Mouse (Mus musculus): ENCODE data around the gene Acad11.

Gene Acad11

GRCm38 (mm10) chr9:104063244-104063961, at the start of gene Acad11:
Gene Acad11 (plus strand): TSS chr9:104063377.
- peak; percentile 89 to 93 for DNase-seq

- DNase-seq: no peak
These were observed 48.7 kb upstream of the Acad11 start for GRCm38 (mm10) chr9:104014526-104014925.

GRCm38 (mm10) chr9:104021026-104021425, 42.2 kb upstream of the Acad11 start:
- no peak for DNase-seq

- DNase-seq: no peak
These were observed 36.0 kb upstream of the Acad11 start for GRCm38 (mm10) chr9:104027186-104027585.

GRCm38 (mm10) chr9:104029861-104030260, 33.3 kb upstream of the Acad11 start:
- DNase-seq: no peak

- DNase-seq: no peak
These were observed 28.9 kb upstream of the Acad11 start for GRCm38 (mm10) chr9:104034231-104034630.

GRCm38 (mm10) chr9:104034718-104035117, 28.5 kb upstream of the Acad11 start:
- DNase-seq: no peak

- peak; percentile 73 to 86 for DNase-seq
These were observed 27.7 kb upstream of the Acad11 start for GRCm38 (mm10) chr9:104035261-104036015.

GRCm38 (mm10) chr9:104038266-104038665, 24.9 kb upstream of the Acad11 start:
- no peak for DNase-seq

GRCm38 (mm10) chr9:104039031-104039695, 24.0 kb upstream of the Acad11 start:
- DNase-seq: no peak

- DNase-seq: no peak
These were observed 23.4 kb upstream of the Acad11 start for GRCm38 (mm10) chr9:104039742-104040141.

GRCm38 (mm10) chr9:104040362-104040761, 22.8 kb upstream of the Acad11 start, which contains the start of gene Gm28305:
Gene Gm28305 (plus strand): TSS chr9:104040662.
- DNase-seq: no peak

GRCm38 (mm10) chr9:104043676-104044075, 19.5 kb upstream of the Acad11 start:
- DNase-seq: no peak

- DNase-seq: no peak
These were observed 12.1 kb upstream of the Acad11 start for GRCm38 (mm10) chr9:104051028-104051427.

GRCm38 (mm10) chr9:104062430-104063243, 540 bp upstream of the Acad11 start, which contains the start of gene Uba5:
Gene Uba5 (minus strand): TSS chr9:104063134.
- DNase-seq: peak in 1 of 2 experiments; percentile 85

- DNase-seq: no peak
These were observed 1.4 kb downstream of the Acad11 start for GRCm38 (mm10) chr9:104064571-104064970.

- DNase-seq: no peak
These were observed 7.1 kb downstream of the Acad11 start for GRCm38 (mm10) chr9:104070241-104070640.

GRCm38 (mm10) chr9:104070863-104071604, 7.9 kb downstream of the Acad11 start:
- no peak for DNase-seq

GRCm38 (mm10) chr9:104075808-104076207, 12.6 kb downstream of the Acad11 start:
- DNase-seq: no peak

GRCm38 (mm10) chr9:104078780-104079179, 15.6 kb downstream of the Acad11 start:
- DNase-seq: no peak

GRCm38 (mm10) chr9:104079379-104079778, 16.2 kb downstream of the Acad11 start:
- DNase-seq: peak; percentile 23 to 57

GRCm38 (mm10) chr9:104080038-104080437, 16.9 kb downstream of the Acad11 start:
- DNase-seq: no peak
